Mouse (Mus musculus) gonadal fat pad, adult 2 months (tissue): ENCODE results near the gene Gpr152. TPM values are rescaled to one million over a fixed set of nuclear protein-coding genes. Genes with fewer than 3 reads are reported as not detected.
"Not testable (repeated sequence)": the region's sequence is repeated elsewhere in the genome, so short reads cannot be mapped to it uniquely, and the experiment has no call there.

Source experiments
- DNase-seq: peaks from one replicate; pipeline ENCODE4 v3.0.0-alpha.2; 2012; ENCODE audit warnings: low read depth
- polyA plus RNA-seq: library from polyadenylated mRNA; depleted of rRNA; stranded (reverse); fragments of >200 nt; gene quantifications from 2 replicates; pipeline ENCODE4 v1.2.3, GENCODE M21; 2012

Gpr152 gene
- polyA plus RNA-seq, 1 experiment: 0.20 TPM

GRCm38 (mm10) chr19:4131075-4131474 lies 8.5 kb upstream of the Gpr152 start:
- DNase-seq: no peak

GRCm38 (mm10) chr19:4131768-4132167 lies 7.8 kb upstream of the Gpr152 start:
- no peak for DNase-seq

GRCm38 (mm10) chr19:4134354-4134753 lies 5.2 kb upstream of the Gpr152 start:
- DNase-seq: no peak

GRCm38 (mm10) chr19:4135229-4135962 lies 4.2 kb upstream of the Gpr152 start:
- DNase-seq: not testable (repeated sequence)

GRCm38 (mm10) chr19:4135963-4136345 lies 3.6 kb upstream of the Gpr152 start:
- not testable (repeated sequence) for DNase-seq

- DNase-seq: no peak
These were observed 3.1 kb upstream of the Gpr152 start for GRCm38 (mm10) chr19:4136463-4136862.

- no peak for DNase-seq
These were observed 1.7 kb upstream of the Gpr152 start for GRCm38 (mm10) chr19:4137913-4138312.

GRCm38 (mm10) chr19:4140147-4140546 lies 560 bp downstream of the Gpr152 start:
- DNase-seq: no peak

GRCm38 (mm10) chr19:4142416-4143173 lies 3.0 kb downstream of the Gpr152 start:
- DNase-seq: no peak

GRCm38 (mm10) chr19:4143759-4144268 lies 4.2 kb downstream of the Gpr152 start, which contains the start of gene Cabp4:
Gene Cabp4 (minus strand): TSS chr19:4144033.
- DNase-seq: no peak

GRCm38 (mm10) chr19:4144550-4145498 lies 5.2 kb downstream of the Gpr152 start:
- DNase-seq: no peak

GRCm38 (mm10) chr19:4145936-4146335 lies 6.3 kb downstream of the Gpr152 start:
- DNase-seq: no peak

GRCm38 (mm10) chr19:4146366-4147021 lies 6.9 kb downstream of the Gpr152 start:
- no peak for DNase-seq

- peak; percentile 59 for DNase-seq
These were observed 7.4 kb downstream of the Gpr152 start for GRCm38 (mm10) chr19:4147022-4147405.

GRCm38 (mm10) chr19:4147782-4148490 lies 8.3 kb downstream of the Gpr152 start:
- no peak for DNase-seq

GRCm38 (mm10) chr19:4148491-4148806 lies 8.9 kb downstream of the Gpr152 start, which contains the start of gene Coro1b:
Gene Coro1b (plus strand): TSS chr19:4148619.
- DNase-seq: no peak

GRCm38 (mm10) chr19:4148819-4149218 lies 9.2 kb downstream of the Gpr152 start:
- DNase-seq: no peak

- no peak for DNase-seq
These were observed 9.7 kb downstream of the Gpr152 start for GRCm38 (mm10) chr19:4149283-4149682.

- no peak for DNase-seq
These were observed 10.3 kb downstream of the Gpr152 start for GRCm38 (mm10) chr19:4149764-4150461.
